Mouse (Mus musculus): ENCODE measurements around the gene Tmub2. TPM values are rescaled to one million over a fixed set of nuclear protein-coding genes. Genes with fewer than 3 reads are reported as not detected.

Tmub2 gene
- polyA plus RNA-seq, 1 experiment from 2014 or later: 20.8 TPM

- Histone ChIP-seq H3K9me3 (ENCODE audit: low read length) (no peaks in the 10 kb centered on the region), H3K4me3 (ENCODE audit: low read depth, low read length) (no peak overlapping the region), H3K27ac (ENCODE audit: low read depth) (no peak overlapping the region), H3K27me3 (ENCODE audit: insufficient read depth, low read length) (no peaks in the 10 kb centered on the region; the same call in 1 of the 2 replicates), H3K4me2 (ENCODE audit: low read depth, low read length) (no peak overlapping the region), H3K4me1 (ENCODE audit: insufficient read depth) (no peaks in the 10 kb centered on the region), H3K36me3 (replicated peaks; ENCODE audit: insufficient read depth, low read length) (no peaks in the 10 kb centered on the region), H3K9ac (replicated peaks) (no peak overlapping the region)
- DNase-seq (no peak), ATAC-seq (no peak)
- no peak for TF ChIP-seq CTCF (IDR thresholded peaks at IDR 0.05; ENCODE audit: low read depth)
- TF ChIP-seq EP300 (IDR thresholded peaks at IDR 0.05; ENCODE audit: low read depth): no peak
- WGBS (ENCODE audit: insufficient replicate concordance): 62% methylated on average over 5 of the region's 5 CpGs
Measured at GRCm38 (mm10) chr11:102327250-102327649, 42.5 kb downstream of the Tmub2 start.

GRCm38 (mm10) chr11:102327839-102328238 lies 43.1 kb downstream of the Tmub2 start:
- H3K27me3 ChIP-seq (ENCODE audit: insufficient read depth, low read length): no peaks in the 10 kb centered on the region; the same call in 1 of the 2 replicates
- H3K9me3 ChIP-seq (ENCODE audit: low read length): no peaks in the 10 kb centered on the region
- DNase-seq (no peak), ATAC-seq (no peak)
- WGBS (ENCODE audit: insufficient replicate concordance): 80% methylated on average over 7 of the region's 7 CpGs
- TF ChIP-seq EP300 (IDR thresholded peaks at IDR 0.05; ENCODE audit: low read depth) (no peak), CTCF (IDR thresholded peaks at IDR 0.05; ENCODE audit: low read depth) (no peak)
- H3K4me2 ChIP-seq (ENCODE audit: low read depth, low read length): no peak overlapping the region
- no peak overlapping the region for H3K9ac ChIP-seq (replicated peaks)
- no peaks in the 10 kb centered on the region for H3K36me3 ChIP-seq (replicated peaks; ENCODE audit: insufficient read depth, low read length)
- no peak overlapping the region for H3K27ac ChIP-seq (ENCODE audit: low read depth)
- H3K4me1 ChIP-seq (ENCODE audit: insufficient read depth): no peaks in the 10 kb centered on the region
- H3K4me3 ChIP-seq (ENCODE audit: low read depth, low read length): no peak overlapping the region

- H3K27ac ChIP-seq (ENCODE audit: low read depth): no peak overlapping the region
- H3K4me2 ChIP-seq (ENCODE audit: low read depth, low read length): no peak overlapping the region
- ATAC-seq: no peak
- no peaks in the 10 kb centered on the region; the same call in 1 of the 2 replicates for H3K27me3 ChIP-seq (ENCODE audit: insufficient read depth, low read length)
- H3K36me3 ChIP-seq (replicated peaks; ENCODE audit: insufficient read depth, low read length): no peaks in the 10 kb centered on the region
- H3K9me3 ChIP-seq (ENCODE audit: low read length): no peaks in the 10 kb centered on the region
- H3K9ac ChIP-seq (replicated peaks): no peak overlapping the region
- no peaks in the 10 kb centered on the region for H3K4me1 ChIP-seq (ENCODE audit: insufficient read depth)
- no peak for DNase-seq
- no peak overlapping the region for H3K4me3 ChIP-seq (ENCODE audit: low read depth, low read length)
- TF ChIP-seq EP300 (IDR thresholded peaks at IDR 0.05; ENCODE audit: low read depth) (no peak), CTCF (IDR thresholded peaks at IDR 0.05; ENCODE audit: low read depth) (no peak)
Measured at GRCm38 (mm10) chr11:102329518-102329917, 44.8 kb downstream of the Tmub2 start.

- Histone ChIP-seq H3K9ac (replicated peaks) (no peak overlapping the region), H3K4me2 (ENCODE audit: low read depth, low read length) (no peak overlapping the region), H3K4me1 (ENCODE audit: insufficient read depth) (no peaks in the 10 kb centered on the region), H3K27ac (ENCODE audit: low read depth) (no peak overlapping the region), H3K36me3 (replicated peaks; ENCODE audit: insufficient read depth, low read length) (no peaks in the 10 kb centered on the region), H3K9me3 (ENCODE audit: low read length) (no peaks in the 10 kb centered on the region), H3K4me3 (ENCODE audit: low read depth, low read length) (no peak overlapping the region), H3K27me3 (ENCODE audit: insufficient read depth, low read length) (no peaks in the 10 kb centered on the region; the same call in 1 of the 2 replicates)
- ATAC-seq (no peak), DNase-seq (no peak)
- WGBS (ENCODE audit: insufficient replicate concordance): 72% methylated on average over 3 of the region's 3 CpGs
- no peak for TF ChIP-seq CTCF (IDR thresholded peaks at IDR 0.05; ENCODE audit: low read depth)
- TF ChIP-seq EP300 (IDR thresholded peaks at IDR 0.05; ENCODE audit: low read depth): no peak
Measured at GRCm38 (mm10) chr11:102330039-102330438, 45.3 kb downstream of the Tmub2 start.

GRCm38 (mm10) chr11:102331806-102332205 lies 47.1 kb downstream of the Tmub2 start:
- Histone ChIP-seq H3K36me3 (replicated peaks; ENCODE audit: insufficient read depth, low read length) (no peaks in the 10 kb centered on the region), H3K9ac (replicated peaks) (no peak overlapping the region), H3K4me1 (ENCODE audit: insufficient read depth) (no peaks in the 10 kb centered on the region), H3K27me3 (ENCODE audit: insufficient read depth, low read length) (no peaks in the 10 kb centered on the region), H3K4me2 (ENCODE audit: low read depth, low read length) (no peak overlapping the region), H3K27ac (ENCODE audit: low read depth) (no peak overlapping the region), H3K9me3 (ENCODE audit: low read length) (no peaks in the 10 kb centered on the region), H3K4me3 (ENCODE audit: low read depth, low read length) (no peak overlapping the region)
- no peak for TF ChIP-seq EP300 (IDR thresholded peaks at IDR 0.05; ENCODE audit: low read depth)
- TF ChIP-seq CTCF (IDR thresholded peaks at IDR 0.05; ENCODE audit: low read depth): no peak
- WGBS (ENCODE audit: insufficient replicate concordance): 48% methylated on average over 4 of the region's 4 CpGs
- ATAC-seq (no peak), DNase-seq (no peak)

GRCm38 (mm10) chr11:102333061-102333460 lies 48.3 kb downstream of the Tmub2 start:
- Histone ChIP-seq H3K4me2 (ENCODE audit: low read depth, low read length) (no peak overlapping the region), H3K4me1 (ENCODE audit: insufficient read depth) (no peaks in the 10 kb centered on the region), H3K36me3 (replicated peaks; ENCODE audit: insufficient read depth, low read length) (no peaks in the 10 kb centered on the region), H3K9me3 (ENCODE audit: low read length) (no peaks in the 10 kb centered on the region), H3K4me3 (ENCODE audit: low read depth, low read length) (no peak overlapping the region), H3K27me3 (ENCODE audit: insufficient read depth, low read length) (no peaks in the 10 kb centered on the region), H3K9ac (replicated peaks) (no peak overlapping the region), H3K27ac (ENCODE audit: low read depth) (no peak overlapping the region)
- no peak for DNase-seq
- TF ChIP-seq EP300 (IDR thresholded peaks at IDR 0.05; ENCODE audit: low read depth) (no peak), CTCF (IDR thresholded peaks at IDR 0.05; ENCODE audit: low read depth) (no peak)
- ATAC-seq: no peak

- DNase-seq (no peak), ATAC-seq (no peak)
- no peaks in the 10 kb centered on the region for H3K36me3 ChIP-seq (replicated peaks; ENCODE audit: insufficient read depth, low read length)
- H3K4me1 ChIP-seq (ENCODE audit: insufficient read depth): no peaks in the 10 kb centered on the region
- TF ChIP-seq CTCF (IDR thresholded peaks at IDR 0.05; ENCODE audit: low read depth) (no peak), EP300 (IDR thresholded peaks at IDR 0.05; ENCODE audit: low read depth) (no peak)
- WGBS (ENCODE audit: insufficient replicate concordance): 65% methylated on average over 4 of the region's 4 CpGs
- H3K27me3 ChIP-seq (ENCODE audit: insufficient read depth, low read length): no peaks in the 10 kb centered on the region
- no peak overlapping the region for H3K4me3 ChIP-seq (ENCODE audit: low read depth, low read length)
- H3K4me2 ChIP-seq (ENCODE audit: low read depth, low read length): no peak overlapping the region
- H3K9me3 ChIP-seq (ENCODE audit: low read length): no peaks in the 10 kb centered on the region
- H3K27ac ChIP-seq (ENCODE audit: low read depth): no peak overlapping the region
- no peak overlapping the region for H3K9ac ChIP-seq (replicated peaks)
Measured at GRCm38 (mm10) chr11:102334010-102334409, 49.3 kb downstream of the Tmub2 start.
